Mouse (Mus musculus) cerebellum, adult (tissue): ENCODE measurements at regions not wholly inside any gene's neighbourhood (a gene's known extent, or its start where the extent isn't known, plus 50 kb on each side); places are given as distances from the start of the nearest gene placed in this dataset.
A peak's percentile ranks its signal among the peaks of the same experiment; 100 is the strongest.

ENCODE experiments used
- ATAC-seq: cut with Nextera tagmentation; 2 replicates; pipeline ENCODE4 v1.9.2; 2017; ENCODE audit warnings: mild to moderate bottlenecking, moderate library complexity, mixed read lengths; ENCODE audit not compliant: insufficient number of reproducible peaks, low FRiP score, low TSS enrichment

- no peak for ATAC-seq
Observed at GRCm38 (mm10) chr9:47054595-47054994, 56.1 kb downstream of the Gm4791 start.

- no peak for ATAC-seq
Observed at GRCm38 (mm10) chr9:47055558-47055957, 57.0 kb downstream of the Gm4791 start.

- no peak for ATAC-seq
Observed at GRCm38 (mm10) chr9:47059339-47060005, 60.9 kb downstream of the Gm4791 start.

GRCm38 (mm10) chr9:47060757-47061156, 62.2 kb downstream of the Gm4791 start:
- ATAC-seq: no peak

- ATAC-seq: no peak
Observed at GRCm38 (mm10) chr9:47062516-47062915, 64.0 kb downstream of the Gm4791 start.

GRCm38 (mm10) chr9:47063751-47064150, 65.2 kb downstream of the Gm4791 start:
- ATAC-seq: no peak

- ATAC-seq: no peak
Observed at GRCm38 (mm10) chr9:47064463-47065032, 66.0 kb downstream of the Gm4791 start.

- no peak for ATAC-seq
Observed at GRCm38 (mm10) chr9:47069436-47069835, 70.9 kb downstream of the Gm4791 start.

GRCm38 (mm10) chr9:47070958-47071357, 72.4 kb downstream of the Gm4791 start:
- no peak for ATAC-seq

- no peak for ATAC-seq
Observed at GRCm38 (mm10) chr9:47076946-47077345, 78.4 kb downstream of the Gm4791 start.

GRCm38 (mm10) chr9:47077416-47077815, 78.9 kb downstream of the Gm4791 start:
- ATAC-seq: no peak

- ATAC-seq: no peak
Observed at GRCm38 (mm10) chr9:47077945-47078344, 79.4 kb downstream of the Gm4791 start.

- no peak for ATAC-seq
Observed at GRCm38 (mm10) chr9:47081407-47081806, 82.9 kb downstream of the Gm4791 start.

- no peak for ATAC-seq
Observed at GRCm38 (mm10) chr9:47091796-47092195, 93.3 kb downstream of the Gm4791 start.

- no peak for ATAC-seq
Observed at GRCm38 (mm10) chr9:47095656-47096055, 97.1 kb downstream of the Gm4791 start.

GRCm38 (mm10) chr9:47103316-47103715, 104.8 kb downstream of the Gm4791 start:
- ATAC-seq: peak; percentile 54; the same call in 1 of the 2 replicates

- no peak for ATAC-seq
Observed at GRCm38 (mm10) chr9:47103966-47104365, 105.4 kb downstream of the Gm4791 start.

GRCm38 (mm10) chr9:47108096-47108495, 109.6 kb downstream of the Gm4791 start:
- ATAC-seq: no peak

- no peak for ATAC-seq
Observed at GRCm38 (mm10) chr9:47119253-47119652, 120.7 kb downstream of the Gm4791 start.

- peak; percentile 52; the same call in 1 of the 2 replicates for ATAC-seq
Observed at GRCm38 (mm10) chr9:47123113-47123512, 124.6 kb downstream of the Gm4791 start.

- ATAC-seq: no peak
Observed at GRCm38 (mm10) chr9:47125517-47125916, 127.0 kb downstream of the Gm4791 start.

GRCm38 (mm10) chr9:47126236-47126635, 127.7 kb downstream of the Gm4791 start:
- no peak for ATAC-seq
